Mouse (Mus musculus) T-helper 2 cell (primary cell): ENCODE measurements at regions not wholly inside any gene's neighbourhood (a gene's known extent, or its start where the extent isn't known, plus 50 kb on each side); places are given as distances from the start of the nearest gene placed in this dataset.
"Not testable (repeated sequence)": the region's sequence is repeated elsewhere in the genome, so short reads cannot be mapped to it uniquely, and the experiment has no call there.

Source experiments
- in situ Hi-C: fragments of 300-600 bp; cut with MboI, MseI; formaldehyde crosslinking; loops from one replicate; pipeline ENCODE4 v1.15.1; 2025; ENCODE audit warnings: high pct_unique_total_duplicates

- in situ Hi-C loops, result no loop called here
Measured at GRCm38 (mm10) chr13:7233399-7233798, 584.8 kb upstream of the Pfkp start.

GRCm38 (mm10) chr13:7206626-7207211 is 558.1 kb upstream of the Pfkp start:
- in situ Hi-C loops, result loop anchor here (10.0 kb wide), 1 partner anchor 898 kb away; no protein-coding TSS in a partner anchor

GRCm38 (mm10) chr13:7195990-7196389 is 547.4 kb upstream of the Pfkp start:
- in situ Hi-C loops, result no loop called here

- in situ Hi-C loops, result no loop called here
Measured at GRCm38 (mm10) chr13:7182216-7182751, 533.7 kb upstream of the Pfkp start.

GRCm38 (mm10) chr13:7175561-7176160 is 527.1 kb upstream of the Pfkp start:
- in situ Hi-C loops, result no loop called here

- in situ Hi-C loops, result not testable (repeated sequence)
Measured at GRCm38 (mm10) chr13:7170035-7170434, 521.5 kb upstream of the Pfkp start.

- in situ Hi-C loops, result no loop called here
Measured at GRCm38 (mm10) chr13:7146337-7146736, 497.8 kb upstream of the Pfkp start.

- in situ Hi-C loops, result no loop called here
Measured at GRCm38 (mm10) chr13:7110572-7110971, 462.0 kb upstream of the Pfkp start.

GRCm38 (mm10) chr13:7103289-7103688 is 454.7 kb upstream of the Pfkp start:
- in situ Hi-C loops, result no loop called here

GRCm38 (mm10) chr13:7093072-7093649 is 444.6 kb upstream of the Pfkp start:
- in situ Hi-C loops, result no loop called here

- in situ Hi-C loops, result no loop called here
Measured at GRCm38 (mm10) chr13:7090916-7091315, 442.3 kb upstream of the Pfkp start.

GRCm38 (mm10) chr13:7066211-7066610 is 417.6 kb upstream of the Pfkp start:
- in situ Hi-C loops, result no loop called here

GRCm38 (mm10) chr13:7063717-7064116 is 415.1 kb upstream of the Pfkp start:
- in situ Hi-C loops, result no loop called here

GRCm38 (mm10) chr13:7057545-7057944 is 409.0 kb upstream of the Pfkp start:
- in situ Hi-C loops, result no loop called here
